Mouse (Mus musculus) kidney, postnatal 10 days (tissue): ENCODE data around the gene Nfatc3.
A peak's percentile ranks its signal among the peaks of the same experiment; 100 is the strongest.

Source experiments
- DNase-seq: peaks from one replicate; pipeline ENCODE4 v3.0.0; 2021; ENCODE audit warnings: mixed read lengths

Nfatc3 gene

DNA sequence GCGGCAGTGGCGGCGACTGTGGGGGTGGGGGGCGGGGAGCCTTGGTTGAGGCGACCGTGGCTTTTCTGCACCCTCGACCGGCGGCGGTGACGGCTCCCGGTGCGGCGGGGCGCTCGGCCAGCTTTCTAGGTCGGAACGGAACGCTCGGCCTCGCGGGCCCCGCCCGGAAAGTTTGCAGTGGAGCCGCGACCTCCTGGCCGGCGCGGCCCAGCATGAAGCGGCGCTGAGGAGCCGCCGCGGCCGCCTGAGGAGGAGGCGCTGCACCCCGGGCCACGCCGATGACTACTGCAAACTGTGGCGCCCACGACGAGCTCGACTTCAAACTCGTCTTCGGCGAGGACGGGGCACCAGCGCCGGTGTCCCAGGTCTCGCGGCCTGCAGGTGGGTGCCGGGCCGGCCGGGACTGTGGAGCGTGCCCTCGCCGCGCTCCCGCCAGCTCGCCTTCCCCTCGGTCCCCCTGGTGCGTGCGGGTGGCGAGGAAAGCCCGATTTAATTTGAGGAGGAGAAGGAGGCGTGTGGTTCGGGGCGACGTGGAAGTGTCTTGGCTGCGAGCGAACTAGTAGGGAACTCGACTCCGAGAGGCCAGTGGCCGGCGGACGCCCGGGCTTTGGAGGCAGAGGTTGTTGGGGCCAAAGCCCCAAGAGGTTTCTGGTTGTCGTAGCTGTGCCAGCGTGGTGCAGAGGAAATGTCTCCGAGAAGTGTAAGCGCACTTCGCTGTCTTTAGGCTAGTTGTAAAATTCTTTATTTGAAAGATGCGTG is 1.2 kb downstream of the Nfatc3 start:
- no peak for DNase-seq

DNA sequence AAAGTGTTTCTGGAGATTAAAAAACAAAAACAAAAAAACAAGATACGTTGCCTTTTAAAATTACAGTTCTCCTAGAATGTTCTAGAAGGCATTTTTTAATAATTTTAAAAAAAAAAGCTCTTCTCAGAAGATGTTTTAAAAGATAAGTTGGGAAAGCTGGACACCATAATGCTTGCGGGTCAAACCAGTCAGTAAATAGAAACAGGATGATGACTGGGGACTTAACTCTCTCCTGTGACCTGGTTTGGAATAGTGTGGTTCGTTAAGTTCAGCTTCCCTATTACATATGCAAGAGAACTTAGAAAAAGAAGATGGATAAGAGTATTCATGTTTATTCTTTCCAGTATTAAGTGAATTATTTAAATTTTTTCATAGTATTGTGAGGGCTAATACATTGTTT is 1.9 kb downstream of the Nfatc3 start:
- DNase-seq: no peak

DNA sequence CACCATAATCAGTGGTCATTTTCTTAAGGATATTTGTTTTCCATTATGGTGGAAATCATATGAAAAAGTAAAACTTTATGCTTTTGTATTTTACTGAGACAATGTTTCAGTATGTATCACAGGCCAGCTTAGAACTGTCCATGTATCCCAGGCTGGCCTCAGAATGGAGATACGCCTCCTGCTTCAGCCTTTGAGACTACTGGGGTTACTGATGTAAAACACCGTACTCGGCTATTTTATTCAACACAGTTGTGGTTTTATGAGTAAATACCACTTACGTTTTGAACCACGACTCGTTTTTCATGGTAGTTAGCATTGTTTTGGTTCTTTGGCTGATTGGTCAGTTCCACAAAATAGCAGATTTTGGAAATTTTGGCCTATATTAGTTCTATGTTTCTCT is 3.0 kb downstream of the Nfatc3 start:
- DNase-seq: no peak

DNA sequence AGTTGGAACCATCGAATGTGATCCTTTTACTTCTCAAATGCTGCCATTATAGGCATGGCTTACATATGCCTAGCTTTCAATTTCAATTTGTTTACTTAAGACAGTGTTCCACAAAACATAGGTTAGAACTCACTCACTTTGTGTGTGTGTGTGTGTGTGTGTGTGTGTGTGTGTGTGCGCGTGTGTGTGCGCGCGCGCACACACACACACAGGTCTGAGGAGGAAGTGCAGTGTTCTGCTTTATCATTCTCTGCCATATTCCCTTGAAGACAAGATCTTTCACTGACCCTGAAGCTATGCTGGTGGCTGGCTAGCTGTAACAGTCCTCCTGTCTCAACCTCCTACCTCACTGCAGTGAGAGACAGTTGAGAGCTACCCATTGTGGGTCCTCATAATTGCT is 4.4 kb downstream of the Nfatc3 start:
- DNase-seq: no peak

DNA sequence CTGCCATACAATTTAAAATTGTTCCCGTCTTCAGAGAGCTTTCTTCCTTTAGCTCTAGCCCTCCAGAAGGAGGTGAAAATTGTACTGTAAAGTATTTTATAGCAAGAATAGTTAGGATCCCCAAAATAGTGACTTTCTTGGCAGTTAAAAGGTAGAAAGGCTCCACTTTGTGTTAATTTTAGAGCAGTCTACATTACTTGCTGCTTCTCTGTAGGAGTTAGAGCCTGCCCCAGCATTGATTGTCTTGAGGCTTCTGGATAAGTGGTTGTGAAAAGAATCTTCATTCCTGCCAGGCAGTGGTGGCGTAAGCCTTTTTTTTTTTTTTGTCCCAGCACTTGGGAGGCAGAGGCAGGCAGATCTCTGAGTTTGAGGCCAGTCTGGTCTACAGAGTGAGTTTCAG is 8.1 kb downstream of the Nfatc3 start:
- DNase-seq: no peak

DNA sequence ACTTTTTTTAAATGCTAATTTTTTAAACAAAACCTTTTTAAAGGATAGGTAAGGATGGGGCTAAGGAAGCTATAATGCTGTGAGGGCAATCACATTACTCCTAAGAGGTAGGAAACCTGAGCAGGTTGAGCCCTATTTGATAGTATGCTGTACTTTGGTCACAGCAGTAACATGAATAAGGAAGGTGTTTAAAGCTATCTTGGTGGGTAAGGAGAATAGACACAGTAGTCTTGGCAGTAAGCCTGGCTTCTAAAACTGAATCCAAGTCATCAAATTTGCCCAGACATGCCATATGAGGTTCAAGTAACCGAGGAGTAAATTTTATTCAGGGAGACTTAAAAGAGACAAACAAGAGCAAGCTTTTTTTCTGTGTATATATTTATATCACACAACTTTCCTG is 10.9 kb downstream of the Nfatc3 start:
- no peak for DNase-seq

DNA sequence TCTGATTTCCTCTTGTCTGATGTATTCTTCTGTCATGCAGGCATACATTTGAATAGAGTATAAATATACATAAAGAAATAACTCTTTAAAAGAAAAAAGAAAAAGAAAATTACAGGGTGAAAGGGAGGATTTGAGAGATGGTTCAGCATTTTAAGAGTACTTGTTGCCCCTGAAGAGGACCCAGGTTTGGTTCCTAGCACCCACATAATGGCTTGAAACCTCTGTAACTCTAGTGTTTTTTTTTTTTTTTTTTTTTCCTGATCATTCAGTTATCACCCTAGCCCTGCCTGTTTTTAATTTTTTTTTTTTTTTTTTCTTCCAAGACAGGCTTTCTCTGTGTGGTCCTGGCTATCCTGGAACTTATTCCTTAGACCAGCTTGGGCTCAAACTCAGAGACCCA is 13.5 kb downstream of the Nfatc3 start:
- DNase-seq: no peak

DNA sequence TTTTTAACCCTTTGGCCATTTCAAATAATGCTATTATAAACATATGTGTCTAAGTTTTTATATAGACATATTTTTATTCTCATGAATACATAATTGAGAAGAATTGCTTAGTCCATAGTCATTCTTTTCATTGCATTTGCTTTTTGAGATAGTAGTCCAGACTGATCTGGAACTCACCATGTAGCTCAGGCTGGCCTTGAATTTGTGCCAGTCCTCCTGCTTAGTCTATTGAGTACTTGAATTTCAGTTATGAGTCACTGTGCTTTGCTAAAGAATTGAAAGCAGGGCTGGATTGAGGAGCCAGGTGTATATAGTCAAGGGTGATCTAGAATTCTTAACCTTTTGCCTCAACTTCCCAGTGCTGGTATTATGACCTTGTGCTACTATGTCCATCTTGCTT is 15.6 kb downstream of the Nfatc3 start:
- no peak for DNase-seq

DNA sequence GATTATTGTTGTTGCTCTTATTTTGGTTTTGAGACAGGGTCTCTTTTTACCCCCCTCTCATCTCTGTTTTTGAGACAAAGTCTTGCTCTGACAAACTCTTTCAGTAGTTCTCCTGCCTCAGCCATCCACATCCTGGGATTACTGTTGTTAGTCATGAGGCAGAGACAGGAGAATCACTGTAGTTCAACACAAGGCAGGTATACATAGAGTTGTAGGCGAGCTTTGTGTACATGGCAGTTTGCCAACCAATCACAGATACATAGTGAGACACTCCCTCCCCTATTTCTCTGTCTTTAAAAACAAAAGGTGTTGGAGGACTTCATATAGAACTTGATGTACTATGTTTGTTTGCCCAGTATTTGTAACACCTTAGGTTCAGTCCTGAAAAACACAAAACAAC is 16.0 kb downstream of the Nfatc3 start:
- DNase-seq: no peak

DNA sequence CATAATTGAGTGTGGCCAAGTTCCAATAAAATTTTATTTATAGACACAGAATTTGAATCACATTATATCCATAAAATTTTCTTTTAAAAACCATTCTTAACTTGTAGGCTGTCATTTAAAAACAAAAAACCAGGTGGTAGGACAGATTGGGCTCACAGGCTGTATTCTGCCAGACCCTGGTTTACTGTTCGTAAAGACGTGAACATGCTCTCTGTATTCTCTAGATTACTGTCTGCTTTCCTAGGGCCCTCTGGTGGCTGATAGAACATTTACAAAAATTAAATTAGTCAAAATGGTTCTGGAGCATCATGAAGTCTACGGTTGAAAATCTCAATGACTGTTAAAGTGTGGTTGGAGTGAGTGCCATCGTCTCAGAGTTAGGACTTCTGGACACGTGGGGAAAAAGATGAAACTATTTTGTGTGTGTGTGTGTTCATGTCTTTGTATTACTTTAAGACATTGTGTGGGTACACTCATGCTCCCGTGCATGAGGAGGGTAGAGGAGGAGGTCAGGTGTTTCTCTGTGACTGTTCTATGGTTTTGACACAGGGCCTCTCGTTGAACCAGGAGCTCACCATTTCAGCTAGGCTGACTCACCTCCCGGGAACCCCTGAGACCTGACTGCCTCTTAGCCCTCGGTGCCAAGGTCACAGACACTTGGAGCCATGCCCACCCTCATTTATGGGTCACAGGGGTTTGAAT is 16.7 kb downstream of the Nfatc3 start:
- DNase-seq: peak; percentile 38

DNA sequence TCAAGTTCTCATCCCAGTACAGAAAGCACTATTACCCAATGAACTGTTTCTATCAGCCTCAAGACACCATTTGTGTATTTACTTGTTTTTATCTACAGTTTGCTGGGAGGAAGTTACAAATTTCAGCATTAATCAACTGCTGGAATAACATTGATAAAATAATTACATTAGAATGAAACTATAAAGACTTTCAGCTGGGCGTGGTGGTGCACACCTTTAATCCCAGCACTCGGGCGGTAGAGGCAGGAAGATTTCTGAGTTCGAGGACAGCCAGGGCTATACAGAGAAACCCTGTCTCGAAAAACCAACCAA is 17.2 kb downstream of the Nfatc3 start:
- DNase-seq: no peak

DNA sequence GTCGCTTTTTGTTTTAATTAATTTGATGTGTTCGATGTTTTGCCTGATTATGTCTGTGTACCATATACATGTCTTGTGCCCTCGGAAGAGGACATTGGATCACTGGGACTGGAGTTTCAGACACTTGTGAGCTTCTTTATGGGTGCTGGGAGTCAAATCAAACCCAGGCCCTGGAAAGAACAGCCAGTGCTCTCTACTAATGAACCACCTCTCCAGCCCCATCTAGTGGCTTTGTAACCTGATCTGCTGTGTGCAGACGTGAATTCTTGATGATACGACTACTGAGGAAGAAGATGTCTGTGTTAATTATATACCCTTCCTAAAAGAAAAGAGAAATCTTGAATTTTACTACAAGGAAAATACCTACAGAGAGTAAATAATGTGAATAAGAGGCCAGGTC is 18.0 kb downstream of the Nfatc3 start:
- DNase-seq: peak; percentile 50

DNA sequence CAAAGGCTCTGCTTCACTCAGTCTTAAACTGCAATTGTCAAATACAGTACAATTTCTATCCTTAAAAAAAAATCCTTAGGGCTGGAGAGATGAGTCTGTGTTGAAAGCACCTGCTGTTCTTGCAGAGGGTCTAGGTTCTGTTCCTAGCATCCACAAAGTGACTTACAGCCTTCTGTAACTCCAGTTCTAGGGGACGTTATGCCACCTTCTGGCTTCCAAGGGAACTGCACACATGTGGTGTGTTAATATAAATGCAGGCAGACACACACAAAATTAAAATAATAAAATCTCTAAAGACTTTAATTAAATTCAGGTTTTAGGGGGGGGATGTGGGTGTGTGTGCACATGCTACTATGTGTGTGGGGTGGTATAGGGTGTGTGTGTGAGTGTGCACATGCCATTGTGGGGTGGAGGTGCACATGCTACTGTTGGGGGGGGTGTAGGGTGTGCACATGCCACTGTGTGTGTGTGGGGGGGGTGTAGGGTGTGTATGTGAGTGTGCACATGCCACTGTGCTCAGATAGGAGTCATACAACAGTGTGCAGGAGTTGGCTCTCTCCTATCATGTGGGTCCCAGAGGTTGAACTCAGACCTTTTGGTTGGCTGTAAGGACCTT is 18.9 kb downstream of the Nfatc3 start:
- DNase-seq: no peak

DNA sequence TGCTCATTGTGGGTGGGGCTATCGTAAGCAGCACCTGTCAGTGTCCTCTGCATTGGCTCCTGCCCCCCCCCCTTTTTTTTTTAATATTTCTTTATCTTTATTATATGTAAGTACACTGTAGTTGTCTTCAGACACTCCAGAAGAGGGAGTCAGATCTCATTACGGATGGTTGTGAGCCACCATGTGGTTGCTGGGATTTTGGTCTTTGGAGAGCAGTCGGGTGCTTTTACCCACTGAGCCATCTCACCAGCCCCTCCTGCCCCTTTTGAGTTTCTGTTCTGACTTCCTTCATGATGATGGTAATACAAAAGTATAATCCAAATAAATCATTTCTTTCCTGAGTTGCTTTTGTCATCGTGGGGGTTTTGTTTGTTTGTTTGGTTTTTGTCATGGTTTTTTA is 43.7 kb downstream of the Nfatc3 start:
- no peak for DNase-seq

DNA sequence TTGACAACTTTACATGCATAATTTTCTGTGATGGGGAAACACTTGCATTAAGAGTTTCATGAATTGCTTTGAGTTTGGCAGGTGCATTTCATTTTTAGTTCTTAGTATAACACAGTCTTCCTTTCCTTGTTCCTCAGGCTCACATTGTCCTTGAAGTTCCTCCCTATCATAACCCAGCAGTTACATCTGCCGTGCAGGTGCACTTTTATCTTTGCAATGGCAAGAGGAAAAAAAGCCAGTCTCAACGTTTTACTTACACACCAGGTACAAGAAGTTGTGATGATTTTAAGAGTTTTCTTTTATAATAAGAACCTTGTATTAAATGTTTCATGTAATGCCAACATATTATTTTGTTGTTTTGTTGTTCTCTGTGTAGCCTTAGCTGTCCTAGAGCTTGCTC is 45.2 kb downstream of the Nfatc3 start:
- no peak for DNase-seq

DNA sequence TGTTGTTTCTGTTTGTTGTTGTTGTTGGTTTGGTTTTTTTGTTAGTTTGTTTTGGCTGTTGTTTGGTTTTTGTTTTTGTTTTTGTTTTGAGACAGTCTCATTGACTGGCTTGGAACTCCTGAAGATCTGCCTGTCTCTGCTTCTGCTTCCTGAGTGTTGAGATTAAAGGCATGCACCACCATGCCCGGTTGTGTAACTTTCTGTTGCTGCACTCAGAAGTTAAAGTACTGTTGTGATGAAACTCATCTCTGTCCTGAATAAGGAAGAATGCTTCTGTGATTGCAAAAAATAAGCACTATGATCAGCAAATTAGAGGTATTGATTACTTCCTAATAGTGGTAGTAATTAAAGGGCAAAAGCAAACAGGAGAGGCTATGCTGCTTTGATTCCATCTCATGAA is 47.6 kb downstream of the Nfatc3 start:
- no peak for DNase-seq

DNA sequence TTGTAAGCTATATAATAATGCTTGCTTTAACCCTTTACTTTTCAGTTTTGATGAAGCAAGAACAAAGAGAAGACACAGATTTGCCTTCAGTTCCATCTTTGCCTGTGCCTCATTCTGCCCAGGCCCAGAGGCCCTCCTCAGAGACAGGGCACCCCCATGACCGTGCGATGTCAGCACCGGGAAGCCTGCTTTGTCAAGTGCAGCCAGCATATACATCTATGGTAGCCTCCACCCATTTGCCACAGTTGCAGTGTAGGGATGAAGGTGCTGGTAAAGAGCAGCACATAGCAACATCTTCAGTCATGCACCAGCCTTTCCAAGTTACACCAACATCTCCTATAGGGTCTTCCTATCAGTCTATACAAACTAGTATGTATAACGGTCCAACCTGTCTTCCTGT is 49.4 kb downstream of the Nfatc3 start:
- peak; percentile 19 for DNase-seq

DNA sequence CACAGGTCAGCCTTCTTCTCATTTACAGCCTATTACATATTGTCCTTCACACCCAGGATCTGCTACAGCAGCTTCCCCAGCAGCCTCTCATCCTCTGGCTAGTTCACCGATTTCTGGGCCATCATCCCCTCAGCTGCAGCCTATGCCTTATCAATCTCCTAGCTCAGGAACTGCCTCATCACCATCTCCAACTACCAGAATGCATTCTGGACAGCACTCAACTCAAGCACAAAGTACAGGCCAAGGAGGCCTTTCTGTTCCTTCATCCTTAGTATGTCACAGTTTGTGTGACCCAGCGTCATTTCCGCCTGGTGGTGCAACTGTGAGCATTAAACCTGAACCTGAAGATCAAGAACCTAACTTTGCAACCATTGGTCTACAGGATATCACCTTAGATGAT is 50.1 kb downstream of the Nfatc3 start:
- no peak for DNase-seq

DNA sequence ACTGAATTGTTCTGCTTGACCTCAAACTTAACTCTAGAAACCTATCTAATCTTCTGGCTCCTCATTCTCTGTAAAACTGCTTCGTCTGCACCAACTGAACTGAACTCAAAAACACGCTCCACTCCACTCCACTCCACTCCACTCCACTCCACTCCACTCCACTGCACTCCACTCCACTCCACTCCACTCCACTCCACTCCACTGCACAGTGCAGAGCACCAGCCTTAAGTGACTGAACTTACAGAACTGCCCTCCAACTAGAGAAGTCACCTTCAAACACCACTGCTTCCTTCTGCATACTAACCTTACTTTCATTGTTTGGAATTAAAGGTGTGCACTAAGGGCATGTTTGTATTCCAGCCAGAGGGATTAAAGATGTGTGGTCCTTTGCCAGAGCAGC is 53.4 kb downstream of the Nfatc3 start:
- no peak for DNase-seq

DNA sequence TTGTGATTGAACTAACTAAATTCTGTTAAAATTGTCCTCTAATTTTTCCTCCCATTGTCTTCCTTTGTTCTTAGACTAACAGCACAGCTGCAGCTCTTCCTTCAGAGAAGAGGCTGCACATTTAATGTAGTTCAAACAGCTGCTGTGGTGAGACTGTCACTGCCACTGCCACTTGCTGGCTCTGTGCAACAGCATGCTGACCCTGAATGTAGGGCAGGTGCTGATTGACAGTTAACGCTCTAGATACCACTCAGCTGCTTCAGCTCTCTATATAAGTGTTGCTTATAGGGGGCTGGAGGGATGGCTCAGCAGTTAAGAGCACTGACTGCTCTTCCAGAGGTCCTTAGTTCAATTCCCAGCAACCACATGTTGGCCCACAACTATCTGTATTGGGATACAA is 53.9 kb downstream of the Nfatc3 start:
- no peak for DNase-seq

DNA sequence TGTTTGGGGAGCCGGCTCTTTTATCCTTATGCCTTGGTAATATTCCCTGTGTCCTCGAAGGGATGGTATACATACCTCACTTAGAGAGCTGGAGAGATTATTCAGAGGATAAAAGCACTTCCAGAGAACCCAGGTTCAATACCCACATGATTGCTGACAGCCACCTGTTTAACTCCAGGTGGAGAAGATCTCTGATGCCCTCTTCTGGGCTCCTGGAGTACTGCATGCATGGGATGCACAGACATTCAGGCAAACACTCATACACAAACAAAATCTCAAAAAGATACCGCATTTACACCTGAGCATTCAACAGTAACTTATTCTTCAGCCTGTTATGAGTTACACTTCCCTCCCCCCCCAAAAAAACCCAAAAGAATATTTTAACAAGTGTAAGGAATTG is 57.3 kb downstream of the Nfatc3 start:
- peak; percentile 63 for DNase-seq

DNA sequence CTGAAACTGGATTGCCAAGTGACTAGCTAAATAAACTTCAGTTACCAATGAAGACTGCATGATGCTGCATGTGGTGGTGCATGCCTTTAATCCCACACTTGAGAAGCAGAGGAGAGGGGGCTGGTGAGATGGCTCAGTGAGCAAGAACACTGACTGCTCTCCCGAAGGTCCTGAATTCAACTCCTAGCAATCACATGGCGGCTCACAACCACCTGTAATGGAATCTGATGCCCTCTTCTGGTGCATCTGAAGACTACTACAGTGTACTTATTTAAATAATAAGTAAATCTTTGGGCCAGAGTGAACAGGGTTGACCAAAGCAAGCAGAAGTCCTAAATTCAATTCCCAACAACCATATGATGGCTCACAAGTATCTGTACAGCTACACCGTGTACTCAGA is 64.8 kb downstream of the Nfatc3 start:
- no peak for DNase-seq

DNA sequence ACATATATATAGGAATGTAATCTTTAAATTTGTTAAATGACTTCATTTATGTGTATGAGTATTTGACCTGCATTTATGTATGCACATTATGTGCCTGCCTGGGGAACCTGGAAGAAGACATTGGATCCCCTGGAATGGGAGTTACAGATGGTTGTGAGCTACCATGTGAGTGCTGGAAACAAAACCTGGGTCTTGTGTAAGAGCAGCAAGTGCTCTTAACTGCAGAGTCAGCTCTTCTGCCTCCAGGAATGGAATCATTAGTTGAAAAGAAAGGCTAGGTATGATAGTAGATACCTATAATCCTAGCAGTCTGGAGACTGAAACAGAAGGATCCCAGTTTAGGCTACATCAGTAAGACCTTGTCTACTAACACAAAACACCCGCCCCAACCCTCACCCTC is 67.4 kb downstream of the Nfatc3 start:
- DNase-seq: no peak

DNA sequence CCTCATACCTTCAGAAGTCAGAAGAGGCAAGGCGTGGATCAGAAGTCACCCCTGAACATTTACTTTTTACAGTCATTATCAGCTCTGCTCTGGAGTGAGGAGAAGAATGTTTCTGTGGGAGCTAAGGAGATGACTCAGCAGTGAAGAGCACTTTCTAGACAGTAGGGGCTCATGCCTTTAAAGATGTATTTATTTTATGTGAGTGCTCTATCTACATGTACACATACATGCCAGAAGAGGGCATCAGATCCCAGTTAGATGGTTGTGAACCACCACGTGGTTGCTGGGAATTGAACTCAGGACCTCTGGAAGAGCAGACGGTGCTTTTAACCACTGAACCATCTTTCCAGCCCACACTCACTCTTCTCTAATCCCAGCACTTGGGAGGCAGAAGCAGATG is 68.4 kb downstream of the Nfatc3 start:
- no peak for DNase-seq
